Mouse (Mus musculus) limb, embryonic 12.5 days (tissue): ENCODE results near the gene Tmem117. TPM values are rescaled to one million over a fixed set of nuclear protein-coding genes. Genes with fewer than 3 reads are reported as not detected.

Source experiments
- ATAC-seq: fragments of 200-750 bp; cut with Nextera tagmentation; 2 replicates; pipeline ENCODE4 v1.8.0; 2017; ENCODE audit warnings: low read depth, moderate TSS enrichment; ENCODE audit not compliant: insufficient number of reproducible peaks, insufficient read depth, low FRiP score, low TSS enrichment
- H3K27ac ChIP-seq: fragments of 300-500 bp; sonication (generic); 2 replicates; pipeline ENCODE4 v1.5.1; 2016; ENCODE audit warnings: mild to moderate bottlenecking, moderate library complexity
- H3K27me3 ChIP-seq: fragments of 300-500 bp; sonication (generic); 2 replicates; pipeline ENCODE4 v1.6.1; 2016; ENCODE audit warnings: mild to moderate bottlenecking, moderate library complexity
- H3K36me3 ChIP-seq: fragments of 300-500 bp; sonication (generic); 2 replicates; pipeline ENCODE4 v1.6.1; 2016; ENCODE audit warnings: mild to moderate bottlenecking, moderate library complexity
- H3K4me1 ChIP-seq: fragments of 300-500 bp; sonication (generic); replicated peaks from 2 replicates; pipeline ENCODE4 v1.6.1; 2016
- H3K4me2 ChIP-seq: fragments of 300-500 bp; sonication (generic); 2 replicates; pipeline ENCODE4 v1.6.1; 2016; ENCODE audit warnings: mild to moderate bottlenecking, moderate library complexity
- H3K4me3 ChIP-seq: fragments of 300-500 bp; sonication (generic); replicated peaks from 2 replicates; pipeline ENCODE4 v1.5.1; 2016; ENCODE audit warnings: mild to moderate bottlenecking
- H3K9ac ChIP-seq: fragments of 300-500 bp; sonication (generic); replicated peaks from 2 replicates; pipeline ENCODE4 v1.6.1; 2016; ENCODE audit warnings: mild to moderate bottlenecking, moderate library complexity
- H3K9me3 ChIP-seq: fragments of 300-500 bp; sonication (generic); 2 replicates; pipeline ENCODE4 v1.6.1; 2016; ENCODE audit warnings: mild to moderate bottlenecking, moderate library complexity
- WGBS: fragments of 180-500 bp; shearing (Covaris S2); methylation state at CpG from one replicate; pipeline ENCODE4 v1.1.7; 2016; 5-methylcytosine and 5-hydroxymethylcytosine counted together
- polyA plus RNA-seq: library from polyadenylated mRNA; unstranded; fragments of >200 nt; fragmentation: Nextera tagmentation; extraction: Ambion mirVana; gene quantifications from 2 replicates; pipeline ENCODE4 v1.2.1, GENCODE M21; 2016

Gene Tmem117
- polyA plus RNA-seq, 1 experiment from 2014 or later, result 3.7 TPM

DNA sequence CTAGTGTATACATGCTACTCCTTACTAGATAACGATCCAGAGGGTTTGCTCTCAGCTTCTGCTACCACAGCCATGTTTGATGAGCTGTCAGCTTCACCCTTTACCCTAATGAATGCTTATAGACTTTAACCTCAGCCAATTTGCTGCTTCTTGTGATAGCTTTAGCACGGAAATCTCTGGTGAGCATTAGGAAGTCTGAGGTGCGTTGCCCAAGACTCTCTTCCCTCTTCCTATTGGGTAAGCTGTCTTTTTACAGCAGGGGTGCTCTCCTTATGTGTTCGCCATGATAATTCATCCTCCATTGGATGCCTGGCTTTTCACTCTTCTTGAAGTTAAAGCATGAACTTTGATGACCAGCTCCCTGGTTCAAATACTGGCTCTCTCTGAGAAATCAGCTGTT, 328.2 kb downstream of the Tmem117 start:
- H3K9me3 ChIP-seq, result no peaks in the 10 kb centered on the region
- WGBS, result 80% methylated on average over 4 of the region's 4 CpGs
- no peaks in the 10 kb centered on the region for H3K27me3 ChIP-seq
- H3K4me2 ChIP-seq, result no peak overlapping the region
- ATAC-seq, result no peak
- H3K27ac ChIP-seq, result no peak overlapping the region
- no peaks in the 10 kb centered on the region for H3K36me3 ChIP-seq
- no peak overlapping the region for H3K4me3 ChIP-seq
- no peaks in the 10 kb centered on the region for H3K4me1 ChIP-seq
- no peak overlapping the region for H3K9ac ChIP-seq

DNA sequence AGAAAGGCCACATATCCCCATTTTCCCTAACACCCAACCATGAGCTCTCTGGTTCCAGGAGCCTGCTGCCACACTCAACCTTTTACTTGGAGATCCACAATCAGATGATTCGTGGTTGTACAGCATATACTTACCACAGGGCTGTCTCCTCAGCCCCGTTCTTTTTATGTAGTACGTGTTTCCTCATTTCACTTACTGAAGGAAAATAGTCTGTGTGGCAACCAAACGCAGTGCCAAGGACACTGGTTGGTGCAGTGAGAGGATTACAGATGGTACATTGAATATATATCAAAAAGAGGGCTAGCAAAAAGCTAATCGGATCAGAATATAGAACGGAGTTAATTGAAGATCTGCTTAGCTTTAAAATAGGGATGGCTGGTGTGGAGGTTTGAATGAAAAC, 338.0 kb downstream of the Tmem117 start:
- ATAC-seq, result no peak

DNA sequence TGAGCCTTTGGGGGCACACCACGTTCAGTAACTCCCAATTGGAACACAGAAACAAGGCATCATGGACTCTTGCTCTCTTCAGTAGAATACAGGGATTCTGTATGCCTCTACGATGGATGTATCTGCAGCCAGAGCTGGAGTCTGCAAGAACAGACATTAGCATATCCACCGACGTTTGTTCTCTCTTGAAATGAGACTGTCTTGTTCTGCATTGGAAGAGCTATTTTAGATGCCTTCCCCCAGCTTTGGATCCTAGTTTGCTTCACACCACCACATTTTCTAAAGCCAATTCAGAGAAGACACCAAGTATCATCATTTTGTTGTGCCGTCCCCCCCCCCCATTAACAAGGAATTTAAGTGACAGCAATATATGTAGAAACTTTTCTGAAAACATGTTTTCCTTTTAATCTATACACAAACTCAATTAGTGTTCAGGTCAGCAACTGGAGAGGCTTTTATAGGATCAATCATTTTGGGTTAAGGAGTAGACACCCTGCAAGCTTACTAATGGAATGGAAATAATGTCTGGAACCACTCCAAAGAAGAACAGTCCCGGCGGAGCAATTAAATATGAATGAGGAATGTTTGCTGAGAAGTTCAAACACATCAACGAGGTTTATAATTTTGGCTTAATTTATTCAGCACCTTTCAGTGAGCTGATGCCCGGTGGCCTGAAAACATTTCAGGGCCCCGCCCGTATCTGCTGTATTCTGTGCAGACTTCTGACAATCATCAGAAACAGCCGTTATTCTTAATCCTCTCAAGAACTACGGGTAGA, 339.6 kb downstream of the Tmem117 start:
- Histone ChIP-seq H3K9ac (no peak overlapping the region), H3K9me3 (no peaks in the 10 kb centered on the region), H3K4me2 (no peak overlapping the region), H3K27me3 (no peaks in the 10 kb centered on the region), H3K4me1 (no peaks in the 10 kb centered on the region), H3K4me3 (no peak overlapping the region), H3K27ac (no peak overlapping the region), H3K36me3 (no peaks in the 10 kb centered on the region)
- WGBS, result 81% methylated on average over 13 of the region's 13 CpGs
- ATAC-seq, result no peak

More for the DNA sequence above, 338.0 kb downstream of the Tmem117 start:
- no peak overlapping the region for H3K27ac ChIP-seq
- H3K9ac ChIP-seq, result no peak overlapping the region
- no peaks in the 10 kb centered on the region for H3K9me3 ChIP-seq
- H3K4me3 ChIP-seq, result no peak overlapping the region
- H3K27me3 ChIP-seq, result no peaks in the 10 kb centered on the region
- H3K36me3 ChIP-seq, result no peaks in the 10 kb centered on the region
- 91% methylated on average over 6 of the region's 6 CpGs for WGBS
- H3K4me1 ChIP-seq, result no peaks in the 10 kb centered on the region
- no peak overlapping the region for H3K4me2 ChIP-seq

DNA sequence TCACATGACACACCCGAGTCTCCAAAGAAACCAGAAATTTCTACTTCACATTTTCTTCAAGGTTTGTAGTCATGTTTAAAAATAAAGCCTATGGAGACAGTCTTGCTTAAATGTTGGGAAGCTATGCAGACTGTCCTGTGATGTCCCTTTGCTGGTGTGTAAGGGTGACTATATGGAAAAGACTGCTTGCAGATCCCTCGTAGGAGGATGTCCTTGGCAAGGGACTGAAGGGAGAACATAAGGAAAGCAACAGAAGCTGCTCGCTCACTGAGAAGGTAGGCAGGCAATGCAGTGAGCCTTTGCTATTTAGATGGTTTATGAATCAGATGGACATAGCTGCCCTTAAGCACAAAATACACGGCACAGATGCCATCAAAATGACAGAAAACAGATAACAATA, 352.8 kb downstream of the Tmem117 start:
- no peaks in the 10 kb centered on the region for H3K36me3 ChIP-seq
- no peak overlapping the region for H3K4me3 ChIP-seq
- 87% methylated on average over 4 of the region's 4 CpGs for WGBS
- no peaks in the 10 kb centered on the region for H3K4me1 ChIP-seq
- no peak for ATAC-seq
- H3K27ac ChIP-seq, result no peak overlapping the region
- H3K9ac ChIP-seq, result no peak overlapping the region
- no peaks in the 10 kb centered on the region for H3K9me3 ChIP-seq
- H3K4me2 ChIP-seq, result no peak overlapping the region
- no peaks in the 10 kb centered on the region for H3K27me3 ChIP-seq

DNA sequence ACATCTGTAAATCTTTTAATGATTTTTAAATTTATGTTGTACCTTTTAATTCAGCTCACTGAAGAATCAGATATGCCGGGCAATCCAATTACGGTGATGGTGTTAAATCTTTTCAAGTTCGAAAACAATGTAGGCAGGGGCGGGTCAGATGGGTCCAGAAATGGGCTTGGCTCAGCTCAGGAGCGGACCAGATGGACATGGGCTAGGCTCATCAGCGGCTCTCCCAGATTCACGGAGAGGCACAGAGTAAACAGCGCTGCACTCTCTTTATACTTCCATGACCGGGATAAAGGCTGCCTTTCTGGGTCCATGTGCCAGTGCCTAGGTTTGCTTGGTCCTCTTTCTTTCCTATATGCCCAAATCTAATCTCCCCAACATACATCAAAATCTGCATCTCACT, 366.3 kb downstream of the Tmem117 start:
- 94% methylated on average over 9 of the region's 9 CpGs for WGBS
- Histone ChIP-seq H3K27me3 (no peaks in the 10 kb centered on the region), H3K4me3 (no peak overlapping the region)

DNA sequence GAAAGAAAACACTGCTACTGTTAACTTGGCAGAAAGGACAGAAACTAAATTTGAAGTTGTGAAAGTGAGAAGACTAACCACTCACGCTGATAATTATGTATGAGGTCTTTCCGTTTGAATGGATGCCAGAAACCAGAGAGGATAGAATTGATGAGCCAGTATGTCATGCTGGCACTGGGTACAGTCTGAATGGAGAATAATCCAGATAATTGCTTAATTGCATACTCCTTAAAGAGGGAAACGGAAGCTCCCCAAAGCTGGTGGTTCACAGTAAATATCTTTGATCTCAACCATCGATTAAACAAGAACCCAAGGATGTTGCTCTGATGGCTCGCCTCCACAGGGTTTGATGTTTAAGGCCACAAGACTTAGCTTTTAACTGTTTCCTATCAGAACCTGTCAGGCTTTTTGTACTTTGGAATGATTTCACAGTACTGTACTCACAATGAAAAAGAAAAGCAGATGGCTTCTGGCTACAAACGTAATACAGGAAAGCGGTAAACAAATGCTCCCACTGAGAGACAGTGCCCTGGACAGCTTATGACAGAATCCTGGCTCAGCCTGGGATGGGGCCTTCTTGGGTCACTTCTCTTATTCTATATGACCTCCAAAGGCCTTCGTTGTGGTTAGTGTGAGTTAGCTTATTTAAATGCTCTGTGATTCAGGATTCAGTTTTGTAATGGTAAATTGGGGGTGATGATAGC, 376.2 kb downstream of the Tmem117 start:
- Histone ChIP-seq H3K9ac (no peak overlapping the region), H3K9me3 (no peaks in the 10 kb centered on the region), H3K27ac (no peak overlapping the region), H3K4me2 (no peak overlapping the region), H3K4me3 (no peak overlapping the region), H3K4me1 (peaks cover 9% of the 10 kb centered on the region), H3K36me3 (no peaks in the 10 kb centered on the region), H3K27me3 (no peaks in the 10 kb centered on the region)
- no peak for ATAC-seq
- WGBS, result 75% methylated on average over 8 of the region's 8 CpGs

More for the DNA sequence above, 366.3 kb downstream of the Tmem117 start:
- Histone ChIP-seq H3K36me3 (no peaks in the 10 kb centered on the region), H3K4me1 (no peaks in the 10 kb centered on the region), H3K27ac (no peak overlapping the region), H3K4me2 (no peak overlapping the region), H3K9me3 (no peaks in the 10 kb centered on the region), H3K9ac (no peak overlapping the region)
- ATAC-seq, result no peak

DNA sequence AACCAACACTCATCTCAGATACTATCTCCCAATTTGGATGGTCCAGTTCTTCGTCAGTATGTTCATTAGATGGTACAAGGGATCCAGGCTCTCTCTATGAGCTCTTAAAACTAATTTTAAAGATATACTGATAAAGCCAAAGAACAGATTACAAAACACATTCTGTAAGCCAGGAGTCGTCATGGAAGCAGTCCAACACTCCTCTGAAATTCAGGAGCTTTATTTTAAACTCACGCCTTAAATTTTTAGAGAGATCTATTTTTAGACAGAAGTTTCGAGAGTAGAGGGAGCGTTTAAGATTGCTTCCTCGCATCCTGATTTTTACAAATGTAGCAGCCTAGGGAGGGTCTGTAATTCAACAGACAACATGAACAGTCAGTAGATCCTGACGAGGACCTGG, 393.2 kb downstream of the Tmem117 start:
- no peak overlapping the region for H3K4me2 ChIP-seq
- ATAC-seq, result no peak

DNA sequence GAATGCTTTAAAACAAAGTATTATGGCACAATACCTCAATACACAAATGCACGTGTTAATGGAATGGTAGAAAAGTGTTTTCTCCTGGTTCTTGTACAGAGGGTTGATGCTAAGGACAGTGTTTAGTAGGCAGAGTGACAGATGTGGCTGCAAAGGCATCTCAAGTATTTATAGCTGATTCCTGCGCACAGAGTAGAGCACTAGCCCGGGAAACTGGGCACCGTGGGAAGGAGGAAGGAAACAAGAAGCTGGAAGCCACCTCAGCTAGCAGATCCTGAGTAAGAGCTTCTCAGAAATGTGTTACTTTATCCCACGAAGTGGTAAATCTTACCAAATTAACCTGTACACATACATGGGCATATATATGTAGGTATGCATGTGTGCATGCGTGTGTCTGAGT, 395.4 kb downstream of the Tmem117 start:
- WGBS, result 50% methylated on average over 6 of the region's 6 CpGs
- ATAC-seq, result no peak

More for the DNA sequence above, 393.2 kb downstream of the Tmem117 start:
- no peak overlapping the region for H3K4me3 ChIP-seq
- H3K36me3 ChIP-seq, result no peaks in the 10 kb centered on the region
- no peak overlapping the region for H3K27ac ChIP-seq
- no peak overlapping the region for H3K9ac ChIP-seq
- H3K9me3 ChIP-seq, result no peaks in the 10 kb centered on the region
- 90% methylated on average over 7 of the region's 7 CpGs for WGBS
- H3K27me3 ChIP-seq, result no peaks in the 10 kb centered on the region
- no peaks in the 10 kb centered on the region for H3K4me1 ChIP-seq

DNA sequence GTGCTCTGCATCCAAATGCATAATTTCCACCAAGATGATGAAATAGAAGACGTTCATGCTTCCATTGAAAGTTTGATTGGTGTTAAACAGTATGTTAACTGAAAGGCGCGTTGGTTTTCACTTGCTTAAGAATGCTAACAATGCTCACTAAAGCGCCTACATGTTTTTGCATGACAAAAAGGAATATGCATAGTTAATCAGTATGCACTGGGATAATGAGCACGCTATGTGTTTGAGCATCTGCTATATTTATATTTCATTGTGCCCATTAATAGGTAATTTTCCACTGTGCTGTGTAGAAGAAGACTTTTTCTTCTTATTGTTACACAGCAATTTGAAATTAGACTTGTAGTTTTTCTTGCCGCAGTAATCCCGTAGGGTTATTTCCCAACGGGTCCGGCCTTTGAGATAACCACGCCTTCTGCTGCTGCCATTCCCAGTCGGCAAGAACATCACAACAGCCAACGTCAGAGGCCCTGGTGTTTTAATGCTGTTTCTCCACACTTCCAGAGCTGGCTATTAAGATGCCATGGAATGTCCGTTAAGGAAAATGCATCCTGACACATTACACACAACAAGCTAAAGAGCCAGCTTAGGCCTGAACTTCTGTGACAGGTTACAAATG, 399.9 kb downstream of the Tmem117 start:
- Histone ChIP-seq H3K9me3 (no peaks in the 10 kb centered on the region), H3K4me1 (0 out of 2 replicates have a peak, but pooled peaks cover 3% of the 10 kb centered on the region), H3K4me3 (no peak overlapping the region), H3K27ac (no peak overlapping the region), H3K27me3 (no peaks in the 10 kb centered on the region), H3K9ac (no peak overlapping the region), H3K36me3 (no peaks in the 10 kb centered on the region), H3K4me2 (no peak overlapping the region)
- ATAC-seq, result no peak
- WGBS, result 88% methylated on average over 13 of the region's 13 CpGs

More for the DNA sequence above, 395.4 kb downstream of the Tmem117 start:
- no peaks in the 10 kb centered on the region for H3K9me3 ChIP-seq
- no peaks in the 10 kb centered on the region for H3K27me3 ChIP-seq
- no peaks in the 10 kb centered on the region for H3K36me3 ChIP-seq
- H3K27ac ChIP-seq, result no peak overlapping the region
- no peak overlapping the region for H3K4me2 ChIP-seq
- H3K4me3 ChIP-seq, result no peak overlapping the region
- 0 out of 2 replicates have a peak, but pooled peaks cover 2% of the 10 kb centered on the region for H3K4me1 ChIP-seq
- H3K9ac ChIP-seq, result no peak overlapping the region

DNA sequence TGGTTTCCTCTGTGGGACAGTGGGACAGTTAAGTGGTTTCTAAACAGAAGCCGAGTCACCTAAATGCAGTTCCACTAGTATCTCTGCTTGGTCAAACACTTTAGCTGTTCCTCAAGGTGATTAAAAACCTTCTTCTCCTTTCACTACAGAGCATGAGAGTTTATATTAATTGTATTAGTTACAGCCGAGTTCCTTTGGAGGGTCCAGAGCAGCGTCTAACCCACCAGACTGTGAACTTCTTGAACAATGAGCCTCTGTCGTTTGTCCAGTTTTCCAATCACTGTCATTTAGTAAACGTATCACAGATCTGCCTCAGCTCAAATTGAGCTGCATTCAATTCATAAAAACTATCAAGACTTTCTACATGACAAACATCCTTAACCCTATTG, 400.4 kb downstream of the Tmem117 start:
- Histone ChIP-seq H3K27ac (no peak overlapping the region), H3K9me3 (no peaks in the 10 kb centered on the region), H3K4me2 (no peak overlapping the region), H3K9ac (no peak overlapping the region), H3K4me3 (no peak overlapping the region), H3K36me3 (no peaks in the 10 kb centered on the region), H3K27me3 (no peaks in the 10 kb centered on the region), H3K4me1 (0 out of 2 replicates have a peak, but pooled peaks cover 3% of the 10 kb centered on the region)
- WGBS, result 75% methylated on average over 5 of the region's 5 CpGs
- no peak for ATAC-seq

DNA sequence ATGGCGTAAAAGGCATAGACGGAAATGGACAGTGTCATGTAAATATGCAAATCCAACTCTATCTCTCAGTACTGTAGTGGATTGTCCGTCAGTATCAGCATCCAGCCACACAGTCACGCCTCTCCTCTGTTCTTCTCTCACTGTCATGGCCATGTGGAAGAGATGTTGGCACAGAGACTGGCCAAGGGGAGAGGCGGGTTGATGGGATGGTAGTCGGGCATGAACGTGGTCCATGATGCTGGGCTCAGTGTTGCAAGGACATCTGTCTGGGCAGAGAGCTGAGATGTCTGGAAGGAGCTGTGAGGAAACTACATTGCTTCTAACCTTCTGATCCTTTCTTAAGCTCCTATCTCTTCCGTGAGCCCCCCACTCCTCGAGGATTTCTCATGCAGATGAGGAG, 413.4 kb downstream of the Tmem117 start:
- Histone ChIP-seq H3K4me3 (no peak overlapping the region), H3K4me2 (no peak overlapping the region), H3K27me3 (no peaks in the 10 kb centered on the region), H3K36me3 (no peaks in the 10 kb centered on the region), H3K9me3 (no peaks in the 10 kb centered on the region), H3K9ac (no peak overlapping the region), H3K4me1 (no peaks in the 10 kb centered on the region), H3K27ac (no peak overlapping the region)
- 85% methylated on average over 9 of the region's 9 CpGs for WGBS
- no peak for ATAC-seq
